Mouse (Mus musculus) hindbrain, embryonic 11.5 days (tissue): ENCODE data around the gene Acot8. TPM values are rescaled to one million over a fixed set of nuclear protein-coding genes. Genes with fewer than 3 reads are reported as not detected.

ENCODE experiments used
- ATAC-seq: fragments of 200-750 bp; cut with Nextera tagmentation; 2 replicates; pipeline ENCODE4 v1.8.0; 2017; ENCODE audit warnings: mild to moderate bottlenecking, moderate TSS enrichment, moderate library complexity; ENCODE audit not compliant: low FRiP score
- DNase-seq: peaks from one replicate; pipeline ENCODE4 v3.0.0-alpha.2; 2015; ENCODE audit warnings: low spot score
- H3K27ac ChIP-seq: fragments of 300-500 bp; sonication (generic); 2 replicates; pipeline ENCODE4 v1.5.1; 2014; ENCODE audit warnings: mild to moderate bottlenecking, low read depth, low read length
- H3K27me3 ChIP-seq: fragments of 300-500 bp; sonication (generic); 2 replicates; pipeline ENCODE4 v1.6.1; 2014; ENCODE audit warnings: mild to moderate bottlenecking, low read length, moderate library complexity, mixed read lengths; ENCODE audit not compliant: control insufficient read depth, insufficient read depth
- H3K36me3 ChIP-seq: fragments of 300-500 bp; sonication (generic); 2 replicates; pipeline ENCODE4 v1.6.1; 2014; ENCODE audit warnings: mild to moderate bottlenecking, low read length, moderate library complexity, mixed read lengths; ENCODE audit not compliant: control insufficient read depth, insufficient read depth
- H3K4me1 ChIP-seq: fragments of 300-500 bp; sonication (generic); replicated peaks from 2 replicates; pipeline ENCODE4 v1.6.1; 2014; ENCODE audit warnings: low read length, mixed read lengths; ENCODE audit not compliant: control insufficient read depth, insufficient read depth
- H3K4me2 ChIP-seq: fragments of 300-500 bp; sonication (generic); replicated peaks from 2 replicates; pipeline ENCODE4 v1.6.1; 2014; ENCODE audit warnings: mild to moderate bottlenecking, low read depth, low read length
- H3K4me3 ChIP-seq: fragments of 300-500 bp; sonication (generic); 2 replicates; pipeline ENCODE4 v1.5.1; 2014; ENCODE audit warnings: low read depth, low read length
- H3K9ac ChIP-seq: fragments of 300-500 bp; sonication (generic); 2 replicates; pipeline ENCODE4 v1.6.1; 2014; ENCODE audit warnings: low read depth, low read length
- H3K9me3 ChIP-seq: fragments of 300-500 bp; sonication (generic); 2 replicates; pipeline ENCODE4 v1.6.1; 2016; ENCODE audit warnings: low read length; ENCODE audit not compliant: control insufficient read depth
- WGBS: fragments of 180-500 bp; shearing (Covaris S2); extraction: QIAGEN DNeasy Blood & Tissue Kit; methylation state at CpG from one replicate; pipeline ENCODE4 v1.1.7; 2014; 5-methylcytosine and 5-hydroxymethylcytosine counted together
- polyA plus RNA-seq: library from polyadenylated mRNA; unstranded; fragments of >200 nt; fragmentation: Nextera tagmentation; extraction: Ambion mirVana; gene quantifications from 2 replicates; pipeline ENCODE4 v1.2.1, GENCODE M21; 2014

Gene Acot8
- polyA plus RNA-seq, 1 experiment from 2014 or later = 11.9 TPM

DNA sequence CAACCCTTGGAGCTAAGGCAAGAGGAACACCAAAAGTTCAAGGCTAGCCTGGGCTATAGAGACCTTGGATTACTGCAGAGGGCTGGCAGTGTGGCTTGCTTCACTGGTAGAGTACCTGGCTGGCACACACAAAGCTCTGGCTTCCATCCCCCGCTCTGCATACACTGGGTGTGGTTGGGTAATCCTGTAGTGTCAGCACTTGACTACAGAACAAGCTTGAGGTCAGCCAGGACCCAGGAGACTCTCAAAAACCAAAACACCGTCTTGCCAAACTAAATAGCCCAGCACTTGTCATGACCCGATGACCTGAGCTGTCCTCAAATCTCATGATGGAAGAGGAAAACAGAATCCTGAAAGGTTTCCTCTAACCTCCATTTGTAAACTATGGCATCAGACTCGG is 14.2 kb downstream of the Acot8 start:
- no peak for DNase-seq
- 88% methylated on average over 4 of the region's 4 CpGs for WGBS
- ATAC-seq = no peak
- Histone ChIP-seq H3K4me2 (no peak overlapping the region), H3K4me3 (no peak overlapping the region), H3K4me1 (peaks cover 2% of the 10 kb centered on the region; the same call in 1 of the 2 replicates), H3K36me3 (peaks cover 2% of the 10 kb centered on the region; the same call in 1 of the 2 replicates), H3K9me3 (no peaks in the 10 kb centered on the region), H3K27ac (no peak overlapping the region), H3K9ac (no peak overlapping the region), H3K27me3 (no peaks in the 10 kb centered on the region)

- ATAC-seq (no peak), DNase-seq (no peak)
- no peak overlapping the region for H3K4me2 ChIP-seq
- H3K9me3 ChIP-seq = no peaks in the 10 kb centered on the region
- 69% methylated on average over 4 of the region's 4 CpGs for WGBS
- peaks cover 2% of the 10 kb centered on the region; the same call in 1 of the 2 replicates for H3K4me1 ChIP-seq
- H3K27me3 ChIP-seq = no peaks in the 10 kb centered on the region
- H3K27ac ChIP-seq = no peak overlapping the region
- H3K9ac ChIP-seq = no peak overlapping the region
- no peaks in the 10 kb centered on the region for H3K36me3 ChIP-seq
- no peak overlapping the region for H3K4me3 ChIP-seq
Observed at GRCm38 (mm10) chr2:164788411-164788810, 16.3 kb downstream of the Acot8 start.

GRCm38 (mm10) chr2:164787779-164788178 is 16.9 kb downstream of the Acot8 start:
- Histone ChIP-seq H3K4me3 (no peak overlapping the region), H3K9me3 (no peaks in the 10 kb centered on the region), H3K9ac (no peak overlapping the region), H3K36me3 (no peaks in the 10 kb centered on the region), H3K4me2 (no peak overlapping the region), H3K27ac (no peak overlapping the region), H3K4me1 (peaks cover 2% of the 10 kb centered on the region; the same call in 1 of the 2 replicates), H3K27me3 (no peaks in the 10 kb centered on the region)
- WGBS = 87% methylated on average over 10 of the region's 10 CpGs
- ATAC-seq (no peak), DNase-seq (no peak)

GRCm38 (mm10) chr2:164787032-164787431 is 17.6 kb downstream of the Acot8 start:
- no peaks in the 10 kb centered on the region for H3K27me3 ChIP-seq
- WGBS = 85% methylated on average over 3 of the region's 3 CpGs
- H3K4me1 ChIP-seq = peaks cover 2% of the 10 kb centered on the region; the same call in 1 of the 2 replicates
- no peak overlapping the region for H3K9ac ChIP-seq
- no peak overlapping the region for H3K4me3 ChIP-seq
- no peaks in the 10 kb centered on the region for H3K36me3 ChIP-seq
- ATAC-seq (no peak), DNase-seq (no peak)
- no peak overlapping the region for H3K27ac ChIP-seq
- peak overlapping the region; percentile 56; the same call in 1 of the 2 replicates for H3K4me2 ChIP-seq
- no peaks in the 10 kb centered on the region for H3K9me3 ChIP-seq

DNA sequence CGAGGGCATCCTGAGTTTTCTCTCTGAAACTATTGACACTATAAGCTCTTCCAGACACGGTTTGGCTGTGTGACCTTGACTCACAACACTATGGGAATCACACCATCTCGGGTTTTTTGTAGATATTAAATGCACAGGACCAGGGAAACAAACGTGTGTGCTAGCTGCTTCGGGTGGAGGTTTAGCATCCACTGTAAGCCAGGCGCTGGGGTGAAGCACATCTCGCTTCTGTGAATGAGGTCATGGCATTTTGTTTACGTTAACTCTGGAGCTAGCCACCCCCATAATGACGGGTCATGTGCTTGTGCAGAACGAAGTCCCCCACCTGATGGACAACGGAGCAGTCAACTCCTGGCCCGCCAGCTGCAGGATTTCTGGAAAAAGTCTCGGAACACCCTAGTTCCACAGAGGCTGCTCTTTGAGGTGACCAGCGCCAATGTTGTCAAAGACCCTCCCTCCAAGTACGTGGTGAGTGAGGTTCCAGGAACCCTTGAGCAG is 18.2 kb downstream of the Acot8 start:
- no peak for ATAC-seq
- Histone ChIP-seq H3K4me2 (peak overlapping the region; percentile 56), H3K27me3 (no peaks in the 10 kb centered on the region), H3K9ac (peak overlapping the region; percentile 63), H3K9me3 (no peaks in the 10 kb centered on the region), H3K27ac (no peak overlapping the region), H3K36me3 (no peaks in the 10 kb centered on the region), H3K4me1 (peaks cover 2% of the 10 kb centered on the region; the same call in 1 of the 2 replicates), H3K4me3 (peak overlapping the region; percentile 56)
- DNase-seq = no peak
- 7% methylated on average over 15 of the region's 15 CpGs for WGBS

DNA sequence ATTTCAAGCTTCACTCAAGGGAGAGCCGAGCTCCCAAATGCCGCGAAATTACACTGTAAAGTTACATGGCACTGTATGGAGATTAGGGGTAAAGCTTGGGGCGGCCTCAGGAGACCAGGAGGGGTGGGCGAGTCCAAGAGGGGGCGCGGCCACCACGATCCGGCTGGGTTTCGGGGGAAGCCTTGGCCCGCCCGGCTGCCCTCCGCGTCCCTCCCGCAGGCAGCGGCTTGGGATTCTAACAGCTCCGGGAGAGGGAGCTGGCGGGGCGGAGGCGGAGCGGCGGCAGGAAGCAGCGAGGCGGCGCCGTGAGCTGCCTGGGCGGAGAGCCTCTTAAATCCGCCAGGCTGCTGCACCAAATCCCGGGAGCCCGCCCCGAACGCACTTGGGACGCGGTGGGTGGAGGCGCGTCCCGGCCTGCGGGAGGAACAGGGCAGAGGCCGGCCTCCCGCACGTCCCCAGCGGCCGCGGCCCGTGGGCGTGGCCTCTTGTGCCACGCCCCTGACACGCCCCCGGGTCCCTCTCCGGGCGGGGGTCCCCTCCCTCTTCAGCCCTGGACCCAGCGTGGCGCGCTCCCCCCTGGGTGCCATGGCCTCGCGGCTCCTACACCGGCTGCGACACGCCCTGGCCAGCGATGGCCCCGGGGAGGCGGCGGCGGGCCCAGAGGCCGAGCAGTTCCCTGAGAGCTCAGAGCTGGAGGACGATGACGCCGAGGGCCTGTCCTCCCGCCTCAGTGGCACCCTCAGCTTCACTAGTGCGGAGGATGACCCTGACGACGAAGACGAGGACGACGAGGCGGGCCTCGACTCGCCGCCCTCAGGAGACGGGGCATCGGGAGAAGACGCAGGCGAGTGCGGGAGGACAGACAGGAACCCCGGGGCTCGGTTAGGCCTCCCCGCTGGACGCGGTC is 18.9 kb downstream of the Acot8 start, which contains the start of gene Snx21:
Gene Snx21, plus strand, starts transcription at position 343 of the 907 bp plus-strand sequence.
- Histone ChIP-seq H3K4me1 (peaks cover 2% of the 10 kb centered on the region; the same call in 1 of the 2 replicates), H3K27ac (peak within 1 kb of the TSS; percentile 0; the same call in 1 of the 2 replicates), H3K4me3 (peak within 1 kb of the TSS; percentile 56), H3K36me3 (no peaks in the 10 kb centered on the region), H3K9ac (peak within 1 kb of the TSS; percentile 63), H3K27me3 (no peaks in the 10 kb centered on the region), H3K9me3 (no peaks in the 10 kb centered on the region), H3K4me2 (peak within 1 kb of the TSS; percentile 56)
- ATAC-seq = peak; percentile 88
- under 1% methylated on average over 65 of the region's 89 CpGs for WGBS
- DNase-seq = peak; percentile 93

GRCm38 (mm10) chr2:164784869-164785420 is 19.7 kb downstream of the Acot8 start:
- Histone ChIP-seq H3K9ac (peak overlapping the region; percentile 63), H3K9me3 (no peaks in the 10 kb centered on the region), H3K27ac (no peak overlapping the region), H3K4me2 (peak overlapping the region; percentile 56), H3K4me1 (peaks cover 2% of the 10 kb centered on the region; the same call in 1 of the 2 replicates), H3K4me3 (peak overlapping the region; percentile 56), H3K36me3 (no peaks in the 10 kb centered on the region), H3K27me3 (no peaks in the 10 kb centered on the region)
- WGBS = 25% methylated on average over 7 of the region's 7 CpGs
- ATAC-seq (no peak), DNase-seq (peak; percentile 30)

DNA sequence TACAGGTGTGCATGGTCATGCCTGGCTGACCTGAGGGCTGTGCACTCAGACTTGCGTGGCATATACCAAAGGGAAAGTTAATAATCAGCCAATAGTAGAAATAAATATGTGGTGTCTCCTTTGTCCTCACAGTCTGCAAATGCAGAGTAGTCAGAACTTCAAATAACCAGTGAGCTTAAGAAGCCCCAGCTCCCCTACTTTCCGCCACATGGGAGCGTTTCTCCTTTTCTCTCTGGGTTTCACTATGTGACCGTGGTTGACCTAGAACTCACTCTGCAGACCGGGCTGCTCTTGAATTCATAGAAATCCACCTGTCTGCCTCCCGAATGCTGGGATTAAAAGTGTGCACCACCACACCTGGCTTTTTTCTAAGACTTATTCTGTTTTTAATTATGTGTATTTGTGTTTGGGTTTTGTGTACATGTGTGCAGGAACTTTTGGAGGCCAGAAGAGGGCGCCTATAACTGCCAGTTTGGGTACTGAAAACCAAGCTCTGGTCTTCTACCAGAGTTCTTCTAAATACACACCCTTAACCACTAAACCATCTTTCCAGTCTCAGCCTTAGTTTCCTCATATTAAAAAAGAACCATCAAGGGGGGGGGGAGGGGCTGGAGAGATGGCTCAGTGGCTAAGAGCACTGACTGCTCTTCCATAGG is 20.6 kb downstream of the Acot8 start:
- Histone ChIP-seq H3K4me3 (no peak overlapping the region), H3K27ac (no peak overlapping the region), H3K4me2 (no peak overlapping the region), H3K27me3 (no peaks in the 10 kb centered on the region), H3K36me3 (no peaks in the 10 kb centered on the region), H3K4me1 (peaks cover 2% of the 10 kb centered on the region; the same call in 1 of the 2 replicates), H3K9ac (no peak overlapping the region), H3K9me3 (no peaks in the 10 kb centered on the region)
- 77% methylated on average over 7 of the region's 7 CpGs for WGBS
- ATAC-seq (no peak), DNase-seq (no peak)
